Mouse (Mus musculus) adrenal gland, postnatal 14 days (tissue): ENCODE results near the gene Emilin1. TPM values are rescaled to one million over a fixed set of nuclear protein-coding genes. Genes with fewer than 3 reads are reported as not detected.

Experiments
- DNase-seq: peaks from one replicate; pipeline ENCODE4 v3.0.0; 2021; ENCODE audit warnings: mixed read lengths
- total RNA-seq: library from RNA; stranded (reverse); gene quantifications from 2 replicates; pipeline ENCODE4 v1.2.3, GENCODE M21; 2021

Emilin1 gene
- total RNA-seq, 1 experiment from 2014 or later, result 46.2 TPM

DNA sequence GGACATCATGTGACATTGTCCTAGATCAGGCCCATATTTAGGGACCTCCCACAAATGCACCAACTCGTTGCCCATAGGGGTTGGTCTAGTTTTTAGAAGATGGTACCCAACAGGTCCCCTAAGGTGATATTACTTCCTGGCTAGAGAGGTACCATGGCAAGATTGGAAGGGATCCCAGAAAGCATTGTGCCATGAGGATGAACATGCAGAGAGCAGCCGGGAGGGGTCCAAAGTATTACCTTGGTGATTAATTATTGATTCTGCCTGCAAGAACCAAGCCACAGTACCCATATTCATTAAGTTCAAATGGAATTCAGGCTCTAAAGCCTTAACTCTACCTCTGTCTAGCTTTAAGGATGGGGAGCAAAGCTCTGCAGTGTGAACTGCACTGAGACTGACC is 12.9 kb downstream of the Emilin1 start:
- no peak for DNase-seq

DNA sequence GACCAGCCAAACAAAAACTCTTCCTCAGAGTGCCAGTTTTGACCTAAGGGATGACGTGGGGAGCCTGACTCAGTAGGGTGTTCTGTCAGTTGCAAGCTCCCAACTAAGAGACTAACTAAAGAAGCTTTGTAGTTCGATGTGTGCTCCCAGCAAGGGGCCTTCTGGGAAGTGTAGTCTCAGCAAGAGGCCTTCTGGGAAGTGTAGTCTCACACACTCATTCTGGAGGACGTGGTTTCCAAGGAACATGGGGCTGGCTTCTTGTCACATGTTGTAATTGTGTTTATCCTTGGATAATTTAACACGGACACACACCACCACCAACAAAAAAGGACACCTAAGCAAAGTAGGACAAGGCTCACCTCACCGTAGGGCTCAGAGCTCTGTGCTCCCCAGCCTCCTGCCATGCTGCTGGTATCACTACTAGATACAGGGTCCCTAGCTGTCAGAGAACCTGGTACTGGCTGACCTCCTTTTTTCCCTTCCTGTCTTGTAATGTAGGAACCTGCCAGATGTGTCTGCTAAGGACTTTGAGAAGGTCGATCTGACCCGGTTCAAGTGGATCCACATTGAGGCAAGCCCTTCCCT is 14.8 kb downstream of the Emilin1 start:
- DNase-seq, result peak; percentile 62

DNA sequence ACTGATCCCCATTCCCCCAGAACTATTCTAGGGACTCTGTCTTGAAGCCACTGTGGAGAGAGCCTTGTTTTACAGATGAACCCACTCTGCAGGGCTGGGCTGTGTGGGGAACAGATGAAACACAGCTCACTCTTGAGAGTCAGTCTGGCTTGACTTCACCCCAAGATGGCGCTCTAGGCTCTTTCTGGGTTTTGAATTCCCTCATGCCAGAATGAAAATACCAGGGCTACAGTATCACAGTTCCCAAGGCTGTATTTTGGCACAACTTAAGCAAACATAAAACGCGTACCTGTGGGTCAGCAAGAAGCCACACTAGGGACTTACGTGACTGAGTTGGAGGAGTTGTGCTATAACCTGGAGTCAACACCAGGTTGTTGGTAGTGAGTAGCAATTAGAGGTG is 16.9 kb downstream of the Emilin1 start:
- DNase-seq, result peak; percentile 85

DNA sequence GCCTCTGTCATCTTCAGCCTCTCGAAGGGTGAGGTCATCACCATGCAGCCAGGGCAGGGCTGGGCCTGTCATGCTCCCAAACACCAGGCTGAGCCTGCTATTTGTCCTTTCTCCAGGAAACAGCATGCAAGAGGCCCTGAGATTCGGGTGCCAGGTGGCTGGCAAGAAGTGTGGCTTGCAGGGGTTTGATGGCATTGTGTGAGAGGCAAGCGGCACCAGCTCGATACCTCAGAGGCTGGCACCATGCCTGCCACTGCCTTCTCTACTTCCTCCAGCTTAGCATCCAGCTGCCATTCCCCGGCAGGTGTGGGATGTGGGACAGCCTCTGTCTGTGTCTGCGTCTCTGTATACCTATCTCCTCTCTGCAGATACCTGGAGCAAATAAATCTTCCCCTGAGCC is 17.6 kb downstream of the Emilin1 start:
- no peak for DNase-seq

DNA sequence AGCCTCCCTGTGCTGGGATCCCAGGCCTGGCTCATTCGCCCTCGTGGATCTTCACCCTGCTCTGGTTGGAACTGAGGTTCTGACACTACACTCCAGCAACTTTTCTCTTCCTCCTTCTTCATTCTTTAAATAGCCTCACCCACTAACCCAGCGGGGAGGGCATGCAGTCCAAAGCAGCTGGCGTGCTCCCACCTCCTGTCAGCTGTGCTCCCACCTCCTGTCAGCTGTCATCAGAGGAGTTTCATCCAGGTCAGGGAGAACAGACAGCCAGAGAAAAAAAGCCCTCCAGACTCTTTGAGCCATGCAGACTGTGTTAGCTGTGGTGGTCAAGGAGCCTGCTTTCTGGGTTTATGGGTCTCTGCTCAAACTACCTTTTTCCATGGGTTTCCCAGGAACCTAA is 18.2 kb downstream of the Emilin1 start:
- no peak for DNase-seq

DNA sequence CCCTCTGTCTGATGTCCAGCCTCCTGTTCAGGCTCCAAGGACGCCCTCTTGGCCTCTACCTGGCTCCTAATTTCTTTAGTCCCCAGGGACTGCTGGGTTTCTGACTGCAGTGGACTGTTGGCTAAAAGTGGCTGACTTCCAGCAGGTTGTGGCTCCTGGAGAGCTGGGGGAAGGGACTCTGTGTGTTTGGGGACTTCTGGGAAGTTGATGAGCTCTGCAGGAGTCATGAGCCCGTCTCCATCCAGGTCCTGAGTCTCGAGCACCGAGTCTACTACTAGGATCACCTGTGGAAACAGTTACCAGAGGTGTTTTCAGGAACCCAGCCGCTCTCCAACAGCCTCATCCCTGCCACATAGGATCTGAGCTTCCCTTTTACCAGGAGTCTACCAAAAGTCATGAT is 20.5 kb downstream of the Emilin1 start:
- DNase-seq, result no peak

DNA sequence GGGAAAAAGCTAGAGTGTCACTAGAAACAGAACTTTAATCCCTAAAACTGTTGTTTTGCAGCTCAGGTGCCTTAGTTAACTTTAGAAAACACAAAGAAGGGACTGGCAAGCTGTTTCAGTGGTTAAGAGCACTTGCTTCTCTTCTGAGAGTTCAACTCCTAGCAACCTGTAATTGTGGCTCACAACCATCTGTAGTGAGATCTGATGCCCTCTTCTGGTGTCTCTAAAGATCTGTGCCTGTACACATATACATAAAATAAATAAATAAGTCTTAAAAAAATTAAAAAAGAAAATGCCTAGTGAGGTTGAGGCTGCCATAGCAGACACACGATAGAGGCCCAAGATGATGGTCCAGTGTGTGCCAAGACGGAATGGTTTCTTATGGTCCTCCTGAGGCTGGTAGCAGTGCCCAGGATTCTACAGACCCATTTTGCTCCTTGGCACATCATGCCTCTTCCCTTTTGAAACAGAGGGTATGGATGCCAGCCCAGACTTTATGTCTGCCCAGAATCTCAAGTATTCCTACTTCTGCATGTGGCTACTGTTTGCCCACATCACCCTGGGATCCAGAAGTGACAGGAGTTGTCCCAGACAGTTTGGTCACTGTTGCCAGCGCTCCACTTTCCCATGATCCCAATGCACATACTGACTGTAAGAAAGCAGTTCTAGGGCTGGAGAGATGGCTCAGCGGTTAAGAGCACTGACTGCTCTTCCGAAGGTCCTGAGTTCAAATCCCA is 21.7 kb downstream of the Emilin1 start:
- DNase-seq, result no peak

DNA sequence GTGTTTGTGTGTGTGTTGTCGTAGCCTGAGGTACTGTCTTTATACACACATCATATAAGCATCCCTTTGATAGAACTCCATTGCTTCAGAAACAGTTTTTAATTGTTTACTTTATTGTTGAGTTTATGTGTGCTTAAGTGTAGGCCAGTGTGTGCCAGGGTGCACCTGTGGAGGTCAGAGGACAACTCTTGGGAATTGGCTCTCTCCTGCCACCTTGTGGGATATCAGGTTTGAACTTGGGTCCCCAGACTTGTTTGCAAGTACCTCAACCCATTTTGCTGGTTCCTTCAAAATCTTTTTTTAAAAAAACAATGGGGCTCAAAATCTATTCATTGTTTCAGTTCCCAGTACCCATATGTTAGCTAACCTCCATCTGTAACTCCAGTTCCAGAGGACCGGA is 29.8 kb downstream of the Emilin1 start:
- DNase-seq, result no peak

DNA sequence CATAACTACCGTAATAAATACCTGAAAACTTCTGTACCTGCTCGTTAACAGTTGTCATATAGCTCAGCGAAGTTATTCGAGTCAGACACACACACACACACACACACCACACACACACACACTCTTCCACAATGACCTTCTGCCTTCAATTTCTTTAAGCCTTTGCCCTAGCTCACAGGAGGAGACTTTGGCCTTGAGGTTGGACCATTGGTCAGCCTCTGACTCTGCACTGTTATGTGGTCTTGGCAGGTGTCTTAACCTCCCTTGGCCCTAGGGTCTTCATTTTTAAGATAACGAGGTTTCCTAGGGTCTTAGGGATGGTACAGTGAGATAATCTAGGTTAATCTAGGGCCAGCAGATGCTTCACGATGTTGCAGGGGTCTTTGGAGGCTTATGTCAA is 31.1 kb downstream of the Emilin1 start:
- DNase-seq, result no peak

DNA sequence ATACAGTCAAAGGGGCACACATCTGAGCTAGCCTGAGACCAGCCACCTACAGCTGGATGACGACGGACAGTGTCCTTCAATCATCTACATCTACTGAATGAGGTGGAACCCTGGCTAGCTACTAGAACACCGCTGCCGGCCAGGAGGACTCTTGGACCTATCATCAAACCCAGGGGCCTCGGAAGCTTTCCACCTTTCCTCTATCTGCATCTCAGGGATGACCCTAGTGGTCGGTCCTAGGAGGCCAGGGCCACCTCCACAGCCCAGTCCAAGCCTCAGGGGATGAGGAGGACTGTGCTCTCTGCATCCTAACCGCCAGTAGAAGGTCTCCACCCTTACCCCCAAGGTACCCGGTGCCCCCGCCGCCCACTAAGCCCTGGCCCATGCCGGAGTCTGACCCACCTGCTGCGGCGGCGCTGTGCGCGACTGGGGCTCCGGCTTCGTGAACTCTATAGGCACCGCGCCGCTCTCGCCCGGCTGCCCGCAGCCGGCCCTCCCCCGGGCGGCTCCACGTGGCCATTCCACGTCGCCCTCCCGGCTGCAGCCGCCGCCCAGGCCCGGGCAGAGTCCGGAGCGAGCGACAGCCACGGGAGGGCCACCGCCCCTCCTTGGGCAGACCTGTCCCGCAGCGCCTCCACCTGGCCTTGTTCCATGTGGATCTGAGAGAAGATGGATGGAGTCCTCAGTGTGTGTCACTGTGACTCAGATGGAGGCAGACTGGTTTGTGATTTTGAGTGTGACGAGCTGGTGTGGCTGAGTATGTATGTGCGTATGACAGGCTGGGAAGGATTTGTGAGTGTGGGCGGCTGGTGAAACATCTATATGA is 32.0 kb downstream of the Emilin1 start, which contains the start of gene Cgref1:
Gene Cgref1 (minus strand): TSS at position 636 of the 826 bp plus-strand sequence.
- DNase-seq, result peak; percentile 85

DNA sequence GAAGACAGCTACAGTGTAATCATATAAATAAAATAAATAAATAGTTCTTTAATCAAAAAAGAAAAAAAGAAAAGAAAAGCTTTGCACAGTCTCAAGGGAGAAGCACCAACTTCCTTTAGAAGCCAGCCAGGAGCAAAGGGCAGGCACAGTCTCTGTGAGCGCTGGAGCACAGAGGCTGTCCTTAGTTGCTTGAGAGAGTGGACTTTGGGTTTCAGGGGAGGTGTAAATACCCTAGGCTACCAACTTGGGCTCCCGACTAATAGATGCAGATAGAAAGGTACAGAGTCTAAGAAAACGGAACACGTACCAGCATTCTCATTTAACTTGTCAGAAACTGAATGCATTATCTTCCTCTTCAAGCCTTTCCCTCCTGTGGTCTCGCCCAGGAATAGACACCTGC is 35.4 kb downstream of the Emilin1 start:
- DNase-seq, result no peak

DNA sequence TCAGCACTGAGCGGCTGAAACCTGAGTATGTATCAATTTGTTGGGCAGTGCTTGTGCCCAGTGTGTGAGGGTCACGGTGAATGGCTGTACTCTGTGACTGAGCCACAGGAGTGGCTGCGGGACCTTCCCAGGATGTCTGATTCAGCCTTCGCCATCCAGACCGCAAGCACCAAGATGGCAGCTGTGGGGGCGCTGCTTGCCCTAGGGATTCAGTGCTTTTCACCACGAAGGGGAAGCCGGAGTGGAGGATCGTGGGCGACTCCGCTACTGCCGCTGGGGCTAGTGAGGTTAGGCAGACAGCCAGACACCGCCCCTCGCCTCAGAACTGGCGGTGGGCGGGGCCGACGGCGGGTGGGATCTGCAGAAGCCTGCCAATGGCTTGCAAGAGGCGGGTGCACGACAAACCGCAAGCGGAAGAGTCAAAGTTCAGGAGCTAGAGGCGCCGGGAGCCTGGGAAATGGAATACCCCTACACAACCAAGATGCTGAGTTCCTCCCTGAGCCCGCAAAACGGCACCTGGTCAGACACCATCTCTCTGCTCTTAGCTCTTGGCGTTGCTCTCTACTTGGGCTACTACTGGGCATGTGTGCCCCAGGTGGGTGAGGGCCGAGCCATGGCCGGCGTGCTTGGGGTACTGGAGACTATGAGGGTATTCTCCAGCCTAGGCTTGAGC is 36.6 kb downstream of the Emilin1 start:
- DNase-seq, result peak; percentile 95

DNA sequence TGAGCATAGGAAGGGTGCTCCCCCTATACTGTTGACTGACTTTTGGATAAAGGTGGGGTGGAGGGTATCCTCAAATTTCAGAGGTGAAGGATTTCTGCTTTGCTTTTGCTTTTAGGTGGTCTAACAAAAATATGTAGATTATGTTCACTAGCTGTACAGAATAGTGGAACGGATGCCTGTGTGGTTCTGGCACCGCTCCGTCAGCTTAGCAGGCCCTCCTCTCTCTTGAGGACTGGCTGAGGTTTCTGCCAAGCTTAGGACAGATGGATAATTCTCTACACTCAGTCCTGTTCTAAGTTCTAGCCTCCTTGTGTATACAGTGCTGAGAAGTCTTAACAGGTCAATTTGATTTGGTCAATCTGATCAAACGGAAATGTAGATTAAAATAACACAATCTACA is 37.2 kb downstream of the Emilin1 start:
- DNase-seq, result no peak

DNA sequence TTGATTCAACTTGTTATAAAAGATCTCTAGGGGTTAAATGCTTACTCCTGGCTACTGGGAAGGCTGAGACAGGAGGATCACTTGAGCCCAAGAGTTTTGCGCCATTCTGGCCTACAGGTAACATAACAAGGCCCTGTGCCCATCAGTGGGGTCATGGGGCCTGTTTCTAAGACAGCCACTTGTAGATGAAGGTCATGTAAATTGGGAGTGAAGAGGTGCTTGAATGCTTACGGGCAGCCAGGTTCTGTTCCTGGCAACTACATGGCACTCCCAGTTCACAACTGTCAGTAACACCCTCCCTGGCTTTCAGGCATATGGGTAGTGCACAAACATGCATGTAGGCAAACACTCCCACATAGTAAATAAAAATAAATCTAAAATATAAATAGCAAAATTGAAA is 37.7 kb downstream of the Emilin1 start:
- DNase-seq, result no peak

DNA sequence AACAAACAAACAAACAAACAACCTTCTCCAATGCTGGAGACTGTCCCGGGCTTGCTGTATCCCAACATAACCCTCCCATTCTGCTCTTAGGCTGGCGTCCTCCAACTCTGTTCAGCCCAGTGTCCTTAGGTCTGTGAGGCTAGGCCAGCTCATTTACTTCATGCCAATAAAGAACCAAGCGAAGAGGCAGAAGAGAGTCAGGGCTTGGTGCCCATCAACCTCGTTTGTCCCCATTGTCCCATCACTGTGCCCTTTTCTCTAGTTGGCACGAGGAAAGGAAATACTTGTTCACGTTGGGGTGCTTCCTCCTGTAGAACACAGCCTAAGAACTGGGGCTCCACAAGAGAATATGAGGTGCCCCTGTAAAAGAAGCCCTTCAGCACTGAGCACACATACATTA is 38.5 kb downstream of the Emilin1 start:
- DNase-seq, result no peak

DNA sequence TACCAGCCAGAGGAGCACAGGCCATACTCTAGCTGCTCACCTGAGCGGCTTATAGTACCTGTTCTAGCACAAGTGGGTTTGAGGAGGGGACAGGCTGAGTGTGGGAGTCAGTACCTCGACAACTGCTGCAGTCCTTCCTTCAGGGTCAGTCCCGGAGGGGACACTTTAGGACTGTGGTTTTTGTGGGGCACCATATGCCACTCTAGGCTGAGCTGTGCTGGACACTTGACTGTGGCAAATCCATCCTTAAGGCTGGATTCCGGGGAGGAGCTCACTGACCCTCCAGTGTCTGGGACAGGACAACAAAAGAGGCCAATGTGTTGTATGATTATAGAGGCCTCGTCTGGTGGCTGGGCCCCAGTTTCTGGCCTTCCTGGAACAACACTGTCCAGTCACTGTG is 39.3 kb downstream of the Emilin1 start:
- peak; percentile 2 for DNase-seq

DNA sequence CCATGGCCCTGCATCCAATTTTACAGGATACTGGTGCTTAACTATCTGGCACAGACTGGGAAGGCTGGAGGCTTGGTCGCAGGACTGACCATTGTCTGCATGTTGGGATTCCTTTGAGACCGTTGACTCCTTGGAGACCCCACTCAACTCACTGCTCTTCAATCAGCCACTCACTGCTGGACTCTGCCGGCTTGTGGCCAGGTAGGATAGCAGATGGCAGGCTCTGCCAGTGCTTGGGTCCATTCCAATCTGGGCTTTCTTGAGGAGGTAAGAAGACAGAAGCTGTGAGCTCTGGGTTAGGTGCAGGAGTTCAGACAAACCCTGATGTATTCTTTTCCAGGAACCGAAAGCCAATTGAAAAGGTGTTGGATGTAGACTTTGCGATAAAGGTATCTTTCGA is 40.9 kb downstream of the Emilin1 start:
- DNase-seq, result no peak

DNA sequence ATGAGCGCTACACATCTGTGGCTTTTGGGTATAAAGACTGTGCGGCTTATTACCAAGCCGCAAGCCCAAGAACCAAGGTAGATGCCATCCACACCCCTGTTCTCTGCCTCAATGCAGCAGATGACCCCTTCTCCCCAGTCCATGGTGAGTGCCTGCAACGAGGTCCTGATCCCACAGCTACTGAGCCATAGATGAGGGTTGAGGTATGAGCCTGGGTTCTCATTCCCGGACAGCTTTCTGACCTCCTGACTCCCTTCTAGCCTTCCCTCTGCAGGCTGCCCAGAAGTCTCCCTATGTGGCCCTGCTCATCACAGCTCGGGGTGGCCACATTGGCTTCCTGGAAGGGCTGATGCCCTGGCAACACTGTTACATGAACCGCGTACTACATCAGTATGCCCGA is 41.4 kb downstream of the Emilin1 start:
- DNase-seq, result no peak

DNA sequence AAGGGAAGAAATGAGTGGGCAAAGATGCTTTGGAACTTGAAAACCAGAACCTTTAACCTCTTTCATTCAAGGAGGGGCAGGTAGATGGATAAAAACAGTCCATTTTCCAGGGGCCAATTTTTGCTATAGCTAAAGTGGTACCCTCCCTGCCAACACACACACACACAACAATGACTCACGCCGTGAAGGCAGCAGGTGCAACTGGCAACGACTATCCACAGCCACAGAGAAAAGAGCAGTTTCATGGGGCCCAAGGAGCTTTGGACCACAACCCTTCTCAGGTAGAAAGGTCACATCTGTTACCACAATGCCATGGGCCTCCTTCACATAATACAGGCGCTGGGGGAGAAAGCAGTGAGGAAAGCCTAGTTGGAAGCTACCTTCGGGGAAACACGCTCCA is 42.5 kb downstream of the Emilin1 start:
- DNase-seq, result no peak

DNA sequence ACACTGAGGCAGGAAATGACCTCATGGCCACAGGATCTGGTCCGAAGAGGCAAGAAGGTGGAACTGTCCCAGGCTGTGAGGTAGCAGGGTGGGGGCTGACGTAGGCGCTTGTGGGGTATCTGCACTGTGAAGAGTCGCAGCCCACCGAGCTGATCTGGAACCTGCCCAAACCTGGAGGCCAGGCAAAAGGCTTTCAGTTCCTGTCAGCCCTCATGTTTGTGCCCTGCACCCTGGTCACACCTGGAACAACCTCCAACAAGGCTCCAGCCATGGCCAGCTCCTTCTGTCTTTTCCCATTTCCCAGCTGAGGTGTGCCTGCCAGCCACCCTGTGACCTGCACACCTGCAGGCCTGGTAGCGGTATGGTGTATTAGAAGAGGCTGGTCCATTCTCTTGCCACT is 44.7 kb downstream of the Emilin1 start:
- peak; percentile 8 for DNase-seq

DNA sequence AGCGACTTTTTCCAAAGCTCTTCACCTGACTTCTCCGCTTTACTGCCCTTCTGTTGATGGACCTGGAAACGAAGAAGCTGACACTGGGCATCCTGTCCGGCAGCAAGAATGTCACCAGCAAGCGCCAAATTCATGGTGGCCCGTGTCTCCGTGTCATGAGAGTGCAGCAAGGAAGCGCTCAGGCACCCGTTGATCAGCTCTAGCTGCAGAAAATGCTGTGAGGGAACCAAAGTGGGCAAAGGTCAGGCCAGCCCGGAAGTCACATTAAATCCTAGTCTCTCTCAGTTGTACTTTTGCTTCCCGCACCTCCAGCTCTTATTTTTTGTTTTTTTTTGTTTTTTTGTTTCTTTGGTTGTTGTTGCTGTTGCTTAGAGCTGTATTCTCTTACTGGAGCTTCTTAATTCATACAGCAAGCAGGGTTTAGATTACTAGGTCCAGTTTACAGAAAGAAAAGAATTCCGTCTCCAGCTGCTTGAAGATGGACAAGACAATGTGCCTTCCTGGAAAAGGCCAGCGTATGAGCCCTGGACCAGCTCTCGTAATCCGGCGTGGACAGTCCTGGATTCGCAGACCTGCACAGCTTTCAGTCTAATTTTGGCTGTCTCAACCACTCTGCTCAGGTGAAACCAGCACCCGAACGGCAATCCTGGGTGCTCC is 46.1 kb downstream of the Emilin1 start:
- DNase-seq, result peak; percentile 36

DNA sequence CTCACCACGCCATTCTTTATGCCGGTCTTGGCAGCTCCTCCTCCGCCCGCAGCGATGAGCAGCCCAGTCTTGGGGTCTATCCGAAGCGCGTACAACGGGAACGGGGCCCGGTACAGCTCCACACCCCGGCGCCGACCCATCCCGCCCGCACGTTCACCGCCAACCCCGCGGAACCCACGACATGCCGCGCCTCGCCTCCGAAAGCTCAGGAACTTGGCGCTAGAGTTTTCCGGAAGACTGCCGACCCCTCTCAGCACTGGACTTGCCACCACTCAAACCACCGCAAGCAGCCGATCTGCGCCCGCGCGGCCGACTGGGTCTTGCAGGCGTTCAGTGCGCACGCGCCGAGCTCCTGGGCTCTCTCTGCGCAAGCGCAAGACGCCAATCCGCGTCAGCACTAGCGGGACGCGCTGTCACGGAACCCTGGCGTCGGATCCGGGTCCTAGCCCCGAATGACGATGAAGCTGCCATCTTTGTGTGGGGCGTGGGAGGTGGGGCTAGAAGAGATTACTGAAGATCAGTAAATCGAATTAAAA is 46.8 kb downstream of the Emilin1 start, which contains the start of gene Preb:
Gene Preb (minus strand): TSS at position 396 of the 536 bp plus-strand sequence.
- peak; percentile 99 for DNase-seq
